Mouse (Mus musculus) intestine, embryonic 14.5 days (tissue): Measurements from ENCODE around the gene Xrn2. TPM values are rescaled to one million over a fixed set of nuclear protein-coding genes. Genes with fewer than 3 reads are reported as not detected.

Source experiments
- ATAC-seq: fragments of 200-750 bp; cut with Nextera tagmentation; replicated peaks from 2 replicates; pipeline ENCODE4 v1.8.0; 2017; ENCODE audit warnings: low read depth, moderate number of reproducible peaks, moderate TSS enrichment, moderate library complexity; ENCODE audit not compliant: low FRiP score, low TSS enrichment
- DNase-seq: peaks from one replicate; pipeline ENCODE4 v3.0.0-alpha.2; 2018; ENCODE audit warnings: low spot score
- H3K27ac ChIP-seq: fragments of 300-500 bp; sonication (generic); 2 replicates; pipeline ENCODE4 v1.5.1; 2014; ENCODE audit warnings: low read depth, mild to moderate bottlenecking, control low read depth
- H3K27me3 ChIP-seq: fragments of 300-500 bp; sonication (generic); replicated peaks from 2 replicates; pipeline ENCODE4 v1.6.1; 2014; ENCODE audit warnings: low read length, control low read depth; ENCODE audit not compliant: control insufficient read depth, insufficient read depth
- H3K36me3 ChIP-seq: fragments of 300-500 bp; sonication (generic); 2 replicates; pipeline ENCODE4 v1.6.1; 2014; ENCODE audit warnings: low read length, control low read depth; ENCODE audit not compliant: control insufficient read depth, insufficient read depth
- H3K4me1 ChIP-seq: fragments of 300-500 bp; sonication (generic); replicated peaks from 2 replicates; pipeline ENCODE4 v1.6.1; 2014; ENCODE audit warnings: low read length, control low read depth, mixed read lengths; ENCODE audit not compliant: control insufficient read depth, insufficient read depth
- H3K4me2 ChIP-seq: fragments of 300-500 bp; sonication (generic); 2 replicates; pipeline ENCODE4 v1.6.1; 2014; ENCODE audit warnings: low read length
- H3K4me3 ChIP-seq: fragments of 300-500 bp; sonication (generic); 2 replicates; pipeline ENCODE4 v1.5.1; 2014; ENCODE audit warnings: low read depth, low read length, control low read depth, mixed read lengths
- H3K9ac ChIP-seq: fragments of 300-500 bp; sonication (generic); 2 replicates; pipeline ENCODE4 v1.6.1; 2014; ENCODE audit warnings: mild to moderate bottlenecking, low read length
- H3K9me3 ChIP-seq: fragments of 300-500 bp; sonication (generic); 2 replicates; pipeline ENCODE4 v1.6.1; 2016; ENCODE audit warnings: low read length, control low read depth; ENCODE audit not compliant: control insufficient read depth
- WGBS: fragments of 180-500 bp; shearing (Covaris S2); extraction: QIAGEN DNeasy Blood & Tissue Kit; methylation state at CpG from one replicate; pipeline ENCODE4 v1.1.7; 2014; 5-methylcytosine and 5-hydroxymethylcytosine counted together
- polyA plus RNA-seq: library from polyadenylated mRNA; unstranded; fragments of >200 nt; fragmentation: Nextera tagmentation; extraction: Ambion mirVana; gene quantifications from 2 replicates; pipeline ENCODE4 v1.2.1, GENCODE M21; 2014

Gene Xrn2
- polyA plus RNA-seq, 1 experiment from 2014 or later: 96.2 TPM

DNA sequence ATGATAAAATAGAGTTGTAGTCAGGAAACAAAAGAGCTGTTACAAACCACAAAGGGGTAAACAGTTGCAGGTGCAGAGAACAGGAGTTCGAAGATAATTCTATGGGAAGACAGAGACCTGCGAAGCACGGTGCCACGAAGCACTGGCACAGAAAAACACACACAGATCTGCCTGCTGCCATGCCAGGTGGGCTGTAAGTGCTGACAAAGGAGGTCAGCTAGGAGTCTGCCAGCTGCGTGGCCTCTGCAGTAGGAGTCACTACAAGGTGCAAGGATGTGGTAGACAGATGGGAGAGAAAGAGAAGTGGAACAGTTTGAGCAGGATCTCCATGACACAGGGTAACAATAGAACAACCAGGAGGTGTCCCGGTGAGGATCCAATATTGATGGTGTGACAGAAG is 114.6 kb downstream of the Xrn2 start:
- DNase-seq (no peak), ATAC-seq (no peak)
- Histone ChIP-seq H3K9ac (no peak overlapping the region), H3K9me3 (no peaks in the 10 kb centered on the region), H3K27me3 (no peaks in the 10 kb centered on the region), H3K4me3 (no peak overlapping the region), H3K27ac (no peak overlapping the region), H3K36me3 (no peaks in the 10 kb centered on the region), H3K4me1 (no peaks in the 10 kb centered on the region), H3K4me2 (no peak overlapping the region)
- WGBS: 83% methylated on average over 6 of the region's 6 CpGs

Other genes starting within 250 kb of the Xrn2 start
- 26.9 and 30.0 TPM in 2 replicates for gene Kiz, start 157.1 kb upstream of the Xrn2 start, polyA plus RNA-seq
- gene Nkx2-4, start 72.4 kb downstream of the Xrn2 start, polyA plus RNA-seq: not detected in 2 replicates
- gene Nkx2-2, start 181.2 kb downstream of the Xrn2 start, polyA plus RNA-seq: 1.7 and 2.9 TPM in 2 replicates